Comparison of ENCODE assay signal across 8 mouse cellular contexts in the genomic region with DNA sequence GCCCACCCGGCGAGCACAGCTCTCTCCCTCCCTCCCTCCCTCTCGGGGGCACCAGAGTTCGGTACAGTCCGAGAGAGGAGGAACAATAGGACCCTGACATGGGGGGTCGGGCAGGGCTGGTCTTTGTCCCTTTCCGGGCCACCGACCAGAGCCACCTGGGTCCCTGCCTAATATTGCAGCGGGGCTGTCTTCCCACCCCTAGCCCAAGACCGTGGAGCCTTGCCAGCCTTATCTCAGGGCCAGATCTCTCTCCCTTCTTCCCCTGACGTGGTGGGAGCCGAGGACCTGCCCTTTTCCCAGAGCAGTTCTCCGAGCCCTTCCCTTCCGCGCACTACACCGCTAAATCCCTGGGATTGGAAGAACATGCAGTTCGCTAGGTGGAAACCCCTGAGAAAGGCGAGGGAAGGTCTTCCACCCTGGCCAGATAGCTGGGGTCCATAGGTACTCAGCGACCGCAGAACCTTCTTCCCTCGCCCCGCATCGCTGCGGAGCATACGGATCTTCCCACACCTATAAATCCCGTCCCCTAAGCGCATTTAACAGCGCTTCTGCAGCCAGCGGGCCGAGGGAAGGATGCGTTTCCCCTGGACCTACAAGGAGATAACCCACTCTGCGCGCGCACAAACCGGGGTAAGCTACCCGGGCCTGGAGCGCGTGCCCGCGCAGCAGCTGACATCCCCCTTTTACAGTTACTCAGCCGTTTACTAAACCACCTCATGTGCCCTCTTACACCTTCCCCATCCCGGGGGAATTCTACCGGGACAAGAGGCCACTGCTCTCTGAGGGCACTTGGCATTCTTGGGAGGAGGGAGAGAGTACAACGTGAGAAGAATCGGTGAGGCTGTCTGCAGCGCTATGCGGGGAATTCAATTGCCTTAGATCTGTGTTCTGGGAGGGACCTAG. TPM values are rescaled to one million over a fixed set of nuclear protein-coding genes. Genes with fewer than 3 reads are reported as not detected.
DNase-seq lines count a peak whose midpoint lies in the region; ATAC-seq and TF ChIP-seq lines count a peak whose summit lies in the region.

No protein-coding gene starts in this region.

- peak overlapping the region; percentile 99 for H3K4me2 ChIP-seq in intestine, postnatal 0 days (replicated peaks; ENCODE audit: low read depth)
- peak overlapping the region; percentile 78 for H3K4me2 ChIP-seq in limb, embryonic 14.5 days (replicated peaks; ENCODE audit: low read depth, low read length, severe bottlenecking)
- peak overlapping the region; percentile 71 for H3K4me2 ChIP-seq in midbrain, embryonic 15.5 days

- DNase-seq in adrenal gland, adult (ENCODE audit: inconsistent age in 2 of 2, low spot score in 1 of 2): peak; percentile 68 to 83
- no peak for DNase-seq in adrenal gland, postnatal 4 days (ENCODE audit: low spot score in 2 of 2)
- DNase-seq in cerebellum, adult 18-20 months: peak; percentile 74 to 78
- peak; percentile 23 for DNase-seq in limb, embryonic 14.5 days (ENCODE audit: low spot score)
- peak; percentile 49 for DNase-seq in testis, postnatal 14 days (ENCODE audit: low spot score)

- peak; percentile 21; the same call in 1 of the 2 replicates for ATAC-seq in frontal cortex, adult (ENCODE audit: low TSS enrichment)
- peak; percentile 11; the same call in 1 of the 2 replicates for ATAC-seq in intestine, postnatal 0 days
- ATAC-seq in limb, embryonic 14.5 days (ENCODE audit: low FRiP score, low read depth): no peak
- ATAC-seq in midbrain, embryonic 15.5 days (replicated peaks): peak; percentile 1; the same call in 1 of the 2 replicates

- H3K9ac ChIP-seq in intestine, postnatal 0 days (ENCODE audit: low read depth, low read length): peak overlapping the region; percentile 70
- H3K9ac ChIP-seq in limb, embryonic 14.5 days (ENCODE audit: low read depth, low read length, severe bottlenecking): peak overlapping the region; percentile 65
- peak overlapping the region; percentile 72 for H3K9ac ChIP-seq in midbrain, embryonic 15.5 days

- TF ChIP-seq CTCF in intestine, postnatal 0 days (IDR thresholded peaks at IDR 0.05; ENCODE audit: low read depth): no peak

- H3K27me3 ChIP-seq in intestine, postnatal 0 days (replicated peaks; ENCODE audit: control insufficient read depth, insufficient read depth, low read length): no peaks in the 10 kb centered on the region
- H3K27me3 ChIP-seq in limb, embryonic 14.5 days (ENCODE audit: control insufficient read depth, insufficient read depth, low read length): no peaks in the 10 kb centered on the region
- no peaks in the 10 kb centered on the region for H3K27me3 ChIP-seq in midbrain, embryonic 15.5 days (replicated peaks)

- no peak for TF ChIP-seq POLR2A in limb, embryonic 14.5 days (IDR thresholded peaks at IDR 0.05; ENCODE audit: borderline replicate concordance, extremely low read depth, insufficient read depth, insufficient read length)

- H3K4me1 ChIP-seq in intestine, postnatal 0 days (replicated peaks; ENCODE audit: control insufficient read depth, insufficient read depth, low read length): peaks cover 6% of the 10 kb centered on the region; the same call in 1 of the 2 replicates
- H3K4me1 ChIP-seq in limb, embryonic 14.5 days (ENCODE audit: control insufficient read depth, insufficient read depth, low read length): peaks cover 49% of the 10 kb centered on the region
- peaks cover 56% of the 10 kb centered on the region for H3K4me1 ChIP-seq in midbrain, embryonic 15.5 days

- H3K9me3 ChIP-seq in intestine, postnatal 0 days (ENCODE audit: control insufficient read depth): no peaks in the 10 kb centered on the region
- H3K9me3 ChIP-seq in limb, embryonic 14.5 days (ENCODE audit: control insufficient read depth, low read length): no peaks in the 10 kb centered on the region
- H3K9me3 ChIP-seq in midbrain, embryonic 15.5 days: no peaks in the 10 kb centered on the region

- H3K4me3 ChIP-seq in intestine, postnatal 0 days (ENCODE audit: low read depth, low read length): peak overlapping the region; percentile 73
- peak overlapping the region; percentile 71 for H3K4me3 ChIP-seq in limb, embryonic 14.5 days (replicated peaks; ENCODE audit: low read length)
- peak overlapping the region; percentile 90 for H3K4me3 ChIP-seq in midbrain, embryonic 15.5 days

- H3K36me3 ChIP-seq in intestine, postnatal 0 days (ENCODE audit: control insufficient read depth, insufficient read depth): no peaks in the 10 kb centered on the region; the same call in 1 of the 2 replicates
- no peaks in the 10 kb centered on the region for H3K36me3 ChIP-seq in limb, embryonic 14.5 days (ENCODE audit: control insufficient read depth, insufficient read depth, low read length)
- no peaks in the 10 kb centered on the region for H3K36me3 ChIP-seq in midbrain, embryonic 15.5 days (replicated peaks)

- under 1% methylated on average over 45 of the region's 47 CpGs for WGBS in intestine, postnatal 0 days
- WGBS in limb, embryonic 14.5 days: under 1% methylated on average over 47 of the region's 47 CpGs
- WGBS in midbrain, embryonic 15.5 days: under 1% methylated on average over 47 of the region's 47 CpGs

- H3K27ac ChIP-seq in intestine, postnatal 0 days (ENCODE audit: low read depth, low read length): peak overlapping the region; percentile 60
- peak overlapping the region; percentile 82 for H3K27ac ChIP-seq in limb, embryonic 14.5 days (replicated peaks; ENCODE audit: low read depth, low read length)
- H3K27ac ChIP-seq in midbrain, embryonic 15.5 days: peak overlapping the region; percentile 92

RNA-seq across cellular contexts. Expression of gene Ccdc85c, which starts 0.9 kb away (rescaled TPM):
- total RNA-seq in adrenal gland, postnatal 4 days (2021): 10 to 100 TPM; 29.6 to 29.9 TPM
- 10.1 and 12.0 TPM in 2 replicates for polyA plus RNA-seq in intestine, postnatal 0 days (2015; fragmentation: Nextera tagmentation; extraction: Ambion mirVana)
- polyA plus RNA-seq in limb, embryonic 14.5 days (2012; rRNA removed): 9.9 and 13.1 TPM in 2 replicates
- polyA plus RNA-seq in limb, embryonic 14.5 days (2014; fragmentation: Nextera tagmentation; extraction: Ambion mirVana): 6.1 and 6.4 TPM in 2 replicates
- polyA plus RNA-seq in midbrain, embryonic 15.5 days (2015; fragmentation: Nextera tagmentation; extraction: Ambion mirVana): 15.3 and 15.8 TPM in 2 replicates

RNA-seq across cellular contexts. Expression of gene Hhipl1, which starts 29.9 kb away (rescaled TPM):
- total RNA-seq in adrenal gland, postnatal 4 days (2021): 1 to 10 TPM; 1.1 to 1.3 TPM
- polyA plus RNA-seq in intestine, postnatal 0 days (2015; fragmentation: Nextera tagmentation; extraction: Ambion mirVana): 0.20 TPM in 2 replicates
- 2.7 and 3.0 TPM in 2 replicates for polyA plus RNA-seq in limb, embryonic 14.5 days (2012; rRNA removed)
- 0.58 and 1.5 TPM in 2 replicates for polyA plus RNA-seq in limb, embryonic 14.5 days (2014; fragmentation: Nextera tagmentation; extraction: Ambion mirVana)
- polyA plus RNA-seq in midbrain, embryonic 15.5 days (2015; fragmentation: Nextera tagmentation; extraction: Ambion mirVana): 2.7 and 2.8 TPM in 2 replicates

RNA-seq across cellular contexts. Expression of gene Cyp46a1, which starts 58.0 kb away (rescaled TPM):
- 1 to 10 TPM; 4.9 to 7.1 TPM for total RNA-seq in adrenal gland, postnatal 4 days (2021)
- 0.85 and 0.86 TPM in 2 replicates for polyA plus RNA-seq in intestine, postnatal 0 days (2015; fragmentation: Nextera tagmentation; extraction: Ambion mirVana)
- polyA plus RNA-seq in limb, embryonic 14.5 days (2012; rRNA removed): 24.8 and 30.8 TPM in 2 replicates
- 6.4 and 6.6 TPM in 2 replicates for polyA plus RNA-seq in limb, embryonic 14.5 days (2014; fragmentation: Nextera tagmentation; extraction: Ambion mirVana)
- polyA plus RNA-seq in midbrain, embryonic 15.5 days (2015; fragmentation: Nextera tagmentation; extraction: Ambion mirVana): 23.6 and 24.9 TPM in 2 replicates

Comparison
In these comparisons a context has a peak if more than half of its experiments do, and no peak if none do; other contexts are left out.
1. DNase-seq: peak in adrenal gland, adult (2 of 2), cerebellum, adult 18-20 months (2 of 2), limb, embryonic 14.5 days (single experiment) and testis, postnatal 14 days (single experiment); none in adrenal gland, postnatal 4 days (0 of 2).
2. Peak in every context shown above with its lines, with median percentiles within 50 percentile points of each other: H3K27ac ChIP-seq, H3K4me2 ChIP-seq, H3K4me3 ChIP-seq and H3K9ac ChIP-seq.